Mouse (Mus musculus) G1E (cell line): ENCODE data around the gene Lenep. TPM values are rescaled to one million over a fixed set of nuclear protein-coding genes. Genes with fewer than 3 reads are reported as not detected.
"Not testable (repeated sequence)": the region's sequence is repeated elsewhere in the genome, so short reads cannot be mapped to it uniquely, and the experiment has no call there.

Source experiments
- ATAC-seq: 2 replicates; pipeline ENCODE4 v1.8.0; 2016; ENCODE audit warnings: mild to moderate bottlenecking; ENCODE audit not compliant: insufficient number of reproducible peaks, poor library complexity, low FRiP score, severe bottlenecking; ENCODE audit errors: extremely low read depth
- DNase-seq: peaks from one replicate; pipeline ENCODE4 v3.0.0; 2012; ENCODE audit warnings: low spot score
- H3K27me3 ChIP-seq: 2 replicates; pipeline ENCODE4 v1.6.1; 2012; ENCODE audit warnings: mild to moderate bottlenecking, low read length, inconsistent platforms; ENCODE audit not compliant: insufficient read depth
- H3K36me3 ChIP-seq: replicated peaks from 2 replicates; pipeline ENCODE3; 2012; ENCODE audit warnings: mild to moderate bottlenecking, inconsistent platforms
- H3K4me1 ChIP-seq: 2 replicates; pipeline ENCODE4 v1.6.1; 2012; ENCODE audit warnings: low read depth, low read length, inconsistent platforms, mixed read lengths; ENCODE audit not compliant: insufficient read depth
- H3K4me3 ChIP-seq: 2 replicates; pipeline ENCODE4 v1.5.1; 2012; ENCODE audit warnings: low read depth, mild to moderate bottlenecking, inconsistent platforms, low read length, moderate library complexity, mixed read lengths
- H3K9me3 ChIP-seq: replicated peaks from 2 replicates; pipeline ENCODE4 v1.6.1; 2012; ENCODE audit warnings: inconsistent platforms
- CTCF ChIP-seq: IDR thresholded peaks from 2 replicates; pipeline ENCODE4 v1.5.1; 2012; ENCODE audit warnings: low read depth, low read length, inconsistent platforms, mixed read lengths
- GATA1 ChIP-seq: IDR thresholded peaks from 2 replicates; pipeline ENCODE4 v1.6.1; 2012; ENCODE audit warnings: borderline replicate concordance, low read length, inconsistent platforms, mixed read lengths
- GATA2 ChIP-seq: IDR thresholded peaks from 2 replicates; pipeline ENCODE4 v1.6.1; 2012; ENCODE audit warnings: low read depth, low read length, inconsistent platforms, borderline replicate concordance
- POLR2AphosphoS5 ChIP-seq: IDR thresholded peaks from 2 replicates; pipeline ENCODE4 v1.6.1; 2012; ENCODE audit warnings: low read depth, low read length, inconsistent platforms; ENCODE audit not compliant: insufficient replicate concordance
- TAL1 ChIP-seq: conservative IDR thresholded peaks from 2 replicates; pipeline ENCODE4 v1.6.1; 2012; ENCODE audit warnings: low read depth, low read length, inconsistent platforms, mixed read lengths
- polyA plus RNA-seq: library from polyadenylated mRNA; stranded (reverse); fragments of >175 nt; gene quantifications from 2 replicates; pipeline ENCODE4 v1.2.3, GENCODE M21; 2012
- total RNA-seq, 2 experiments: library from RNA; stranded (forward) in 1 of 2; stranded (reverse) in 1 of 2; fragments of 200-1000 nt in 1 of 2; fragments of >200 nt in 1 of 2; fragmentation: Nextera tagmentation in 1 of 2; gene quantifications; 2 replicates each; pipeline ENCODE4 v1.2.3; 2014 to 2017

Gene Lenep
- total and polyA plus RNA-seq, 3 experiments: 0.12 to 3.7 (median 0.98) TPM

GRCm38 (mm10) chr3:89436176-89437113, 33.9 kb upstream of the Lenep start, which contains the start of gene Pbxip1:
TSS of gene Pbxip1 (plus strand) at chr3:89436706.
- H3K36me3 ChIP-seq: peaks cover 66% of the 10 kb centered on the region
- peak within 1 kb of the TSS; percentile 68 for H3K4me3 ChIP-seq
- peaks cover 51% of the 10 kb centered on the region for H3K4me1 ChIP-seq
- H3K9me3 ChIP-seq: no peaks in the 10 kb centered on the region
- peak; percentile 75 for ATAC-seq
- peak; percentile 92 for DNase-seq
- H3K27me3 ChIP-seq: no peaks in the 10 kb centered on the region
- TF ChIP-seq GATA1: no peak

DNA sequence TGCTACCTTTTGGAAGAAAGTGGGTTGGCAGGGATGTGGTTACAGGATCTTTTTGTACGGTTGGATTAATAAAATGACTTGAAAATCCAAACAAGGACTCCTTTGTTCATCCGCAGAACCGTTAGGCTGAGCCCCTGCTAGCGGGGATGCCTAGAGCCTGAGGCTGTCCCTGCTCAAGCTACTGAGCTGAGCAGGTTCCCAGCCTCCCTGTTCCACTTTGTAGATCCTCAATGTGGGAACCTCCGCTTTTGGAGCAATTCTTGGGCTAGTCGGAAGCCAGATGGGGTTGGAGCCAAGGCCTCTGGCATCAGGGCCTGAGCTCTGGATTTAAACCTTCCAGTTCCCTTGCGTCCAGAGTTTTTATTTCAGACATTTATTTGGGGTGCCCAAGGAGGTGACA, 32.4 kb upstream of the Lenep start:
- no peak for ATAC-seq
- TF ChIP-seq GATA1: no peak
- TF ChIP-seq TAL1: no peak
- no peak for TF ChIP-seq CTCF
- no peak for TF ChIP-seq GATA2
- TF ChIP-seq POLR2AphosphoS5: no peak
- Histone ChIP-seq H3K27me3 (no peaks in the 10 kb centered on the region), H3K4me3 (no peak overlapping the region), H3K9me3 (no peaks in the 10 kb centered on the region), H3K36me3 (peaks cover 58% of the 10 kb centered on the region), H3K4me1 (peaks cover 60% of the 10 kb centered on the region)
- no peak for DNase-seq

GRCm38 (mm10) chr3:89434532-89434931, 31.9 kb upstream of the Lenep start:
- Histone ChIP-seq H3K4me1 (peaks cover 62% of the 10 kb centered on the region), H3K36me3 (peaks cover 54% of the 10 kb centered on the region), H3K27me3 (no peaks in the 10 kb centered on the region), H3K9me3 (no peaks in the 10 kb centered on the region), H3K4me3 (no peak overlapping the region)
- DNase-seq (no peak), ATAC-seq (no peak)
- TF ChIP-seq GATA1: no peak

DNA sequence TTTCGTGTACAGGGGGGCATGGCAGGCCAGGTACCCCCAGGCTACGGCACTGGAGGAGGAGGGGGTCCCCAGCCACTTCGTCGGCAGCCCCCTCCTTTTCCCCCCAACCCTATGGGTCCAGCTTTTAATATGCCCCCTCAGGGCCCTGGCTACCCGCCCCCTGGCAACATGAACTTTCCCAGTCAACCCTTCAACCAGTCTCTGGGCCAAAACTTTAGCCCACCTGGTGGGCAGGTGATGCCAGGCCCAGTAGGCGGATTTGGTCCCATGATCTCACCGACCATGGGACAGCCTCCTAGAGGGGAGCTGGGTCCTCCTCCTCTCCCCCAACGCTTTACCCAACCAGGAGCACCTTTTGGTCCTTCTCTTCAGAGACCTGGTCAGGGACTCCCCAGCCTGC, 30.0 kb upstream of the Lenep start:
- no peaks in the 10 kb centered on the region for H3K27me3 ChIP-seq
- H3K4me3 ChIP-seq: no peak overlapping the region
- H3K4me1 ChIP-seq: peaks cover 52% of the 10 kb centered on the region
- peaks cover 56% of the 10 kb centered on the region for H3K36me3 ChIP-seq
- ATAC-seq: no peak
- no peak for TF ChIP-seq POLR2AphosphoS5
- no peak for TF ChIP-seq GATA2
- no peak for TF ChIP-seq TAL1
- no peak for TF ChIP-seq GATA1
- TF ChIP-seq CTCF: no peak
- H3K9me3 ChIP-seq: no peaks in the 10 kb centered on the region
- no peak for DNase-seq

GRCm38 (mm10) chr3:89430171-89431159, 27.9 kb upstream of the Lenep start, which contains the start of gene Pygo2:
TSS of gene Pygo2 (plus strand) at chr3:89430214.
- Histone ChIP-seq H3K4me3 (peak within 1 kb of the TSS; percentile 96), H3K36me3 (peaks cover 75% of the 10 kb centered on the region), H3K27me3 (no peaks in the 10 kb centered on the region), H3K9me3 (no peaks in the 10 kb centered on the region), H3K4me1 (peaks cover 52% of the 10 kb centered on the region)
- ATAC-seq (peak; percentile 89), DNase-seq (peak; percentile 92)
- TF ChIP-seq GATA2 (no peak), TAL1 (no peak), POLR2AphosphoS5 (no peak), GATA1 (no peak), CTCF (no peak)

DNA sequence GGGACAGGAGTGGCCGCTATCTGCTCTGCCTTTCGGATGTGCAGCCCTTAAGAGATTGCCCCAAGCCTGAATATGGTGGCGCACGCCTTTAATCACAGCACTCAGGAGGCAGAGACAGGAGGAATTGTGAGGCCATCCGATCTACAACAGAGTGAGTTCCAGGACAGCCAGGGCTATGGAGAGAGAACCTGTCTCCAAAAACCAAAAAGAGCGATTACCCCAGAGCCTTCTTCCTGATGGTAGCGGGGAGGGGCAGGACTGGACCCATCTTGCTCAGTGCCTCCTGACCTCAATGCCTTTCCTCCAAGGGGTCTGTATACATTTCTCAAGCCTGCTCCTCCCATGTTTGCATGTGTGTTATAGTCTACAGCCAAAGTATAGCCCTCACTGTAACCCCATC, 26.4 kb upstream of the Lenep start:
- H3K4me1 ChIP-seq: peaks cover 60% of the 10 kb centered on the region
- DNase-seq, H3K9me3 ChIP-seq, H3K4me3 ChIP-seq, H3K27me3 ChIP-seq, ATAC-seq: not testable (repeated sequence)
- H3K36me3 ChIP-seq: peaks cover 74% of the 10 kb centered on the region

GRCm38 (mm10) chr3:89425876-89426275, 23.3 kb upstream of the Lenep start:
- DNase-seq (no peak), ATAC-seq (no peak)
- H3K4me1 ChIP-seq: peaks cover 71% of the 10 kb centered on the region
- H3K9me3 ChIP-seq: no peaks in the 10 kb centered on the region
- H3K4me3 ChIP-seq: no peak overlapping the region; the same call in 1 of the 2 replicates
- H3K27me3 ChIP-seq: no peaks in the 10 kb centered on the region
- no peak for TF ChIP-seq GATA1
- 0 out of 2 replicates have a peak, but pooled peaks have one; percentile 19 for TF ChIP-seq TAL1
- H3K36me3 ChIP-seq: peaks cover 76% of the 10 kb centered on the region
